Mouse (Mus musculus) kidney, postnatal 25 days (tissue): ENCODE measurements around the gene Enox2.

ENCODE experiments used
- DNase-seq, 2 experiments: peaks; one replicate each; pipeline ENCODE4 v3.0.0; 2021; ENCODE audit warnings: mixed read lengths in 2 of 2

Gene Enox2

DNA sequence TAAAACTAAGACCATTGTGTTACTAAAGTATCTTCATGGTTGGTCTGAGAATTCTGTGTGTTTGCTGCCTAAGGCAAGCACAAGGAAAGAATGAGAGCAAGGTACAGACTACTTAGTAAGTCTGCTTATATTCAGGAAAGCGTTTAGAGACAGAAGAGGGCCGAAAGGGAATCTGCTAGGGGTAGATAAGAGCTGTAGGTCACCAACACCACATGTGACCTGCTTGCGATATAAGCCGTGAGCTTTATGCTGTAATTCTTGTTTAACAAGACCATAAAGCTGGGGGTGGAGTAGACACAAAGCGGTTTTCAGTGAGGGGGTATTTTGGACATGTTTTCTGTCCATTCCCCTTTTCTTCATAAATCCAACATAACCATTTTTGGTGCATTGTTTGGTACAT lies 302.4 kb downstream of the Enox2 start:
- no peak for DNase-seq

GRCm38 (mm10) chrX:48984451-48984850 lies 303.6 kb downstream of the Enox2 start:
- DNase-seq, result no peak
